Mouse (Mus musculus) cerebellum, postnatal 10 days (tissue): ENCODE measurements around the gene Rack1.

Experiments used
- DNase-seq, 2 experiments: peaks; one replicate each; pipeline ENCODE4 v3.0.0; 2021; ENCODE audit warnings: mixed read lengths in 2 of 2

Rack1 gene

GRCm38 (mm10) chr11:48796290-48796689, 3.8 kb upstream of the Rack1 start:
- no peak for DNase-seq

- no peak for DNase-seq
Observed at GRCm38 (mm10) chr11:48797287-48797686, 2.8 kb upstream of the Rack1 start.

GRCm38 (mm10) chr11:48798308-48798707, 1.8 kb upstream of the Rack1 start:
- DNase-seq = no peak

- no peak for DNase-seq
Observed at GRCm38 (mm10) chr11:48798984-48799920, 880 bp upstream of the Rack1 start.

- DNase-seq = peak in 1 of 2 experiments; percentile 22
Observed at GRCm38 (mm10) chr11:48801831-48802772, 2.0 kb downstream of the Rack1 start.

GRCm38 (mm10) chr11:48803988-48804387, 3.9 kb downstream of the Rack1 start:
- DNase-seq = no peak

GRCm38 (mm10) chr11:48804922-48805321, 4.8 kb downstream of the Rack1 start:
- no peak for DNase-seq

- DNase-seq = peak; percentile 35 to 38
Observed at GRCm38 (mm10) chr11:48806856-48807562, 6.9 kb downstream of the Rack1 start.

- no peak for DNase-seq
Observed at GRCm38 (mm10) chr11:48807563-48808303, 7.6 kb downstream of the Rack1 start.

GRCm38 (mm10) chr11:48808304-48808646, 8.1 kb downstream of the Rack1 start:
- DNase-seq = no peak

- peak; percentile 38 to 47 for DNase-seq
Observed at GRCm38 (mm10) chr11:48808737-48809433, 8.8 kb downstream of the Rack1 start.

GRCm38 (mm10) chr11:48809434-48809830, 9.3 kb downstream of the Rack1 start:
- no peak for DNase-seq

GRCm38 (mm10) chr11:48810142-48810541, 10.0 kb downstream of the Rack1 start:
- DNase-seq = no peak

GRCm38 (mm10) chr11:48813782-48814181, 13.7 kb downstream of the Rack1 start:
- no peak for DNase-seq

- DNase-seq = peak; percentile 22 to 29
Observed at GRCm38 (mm10) chr11:48815851-48816250, 15.7 kb downstream of the Rack1 start.

GRCm38 (mm10) chr11:48816281-48816781, 16.2 kb downstream of the Rack1 start:
- peak; percentile 85 for DNase-seq

GRCm38 (mm10) chr11:48816800-48817665, 16.9 kb downstream of the Rack1 start, which contains the start of gene Trim41:
Gene Trim41 (minus strand): TSS chr11:48817353.
- DNase-seq = peak; percentile 100

GRCm38 (mm10) chr11:48817794-48818193, 17.7 kb downstream of the Rack1 start:
- no peak for DNase-seq

- peak; percentile 88 to 92 for DNase-seq
Observed at GRCm38 (mm10) chr11:48818346-48818745, 18.2 kb downstream of the Rack1 start.
